Mouse (Mus musculus): ENCODE data around the gene Dnal1.

Gene Dnal1

DNA sequence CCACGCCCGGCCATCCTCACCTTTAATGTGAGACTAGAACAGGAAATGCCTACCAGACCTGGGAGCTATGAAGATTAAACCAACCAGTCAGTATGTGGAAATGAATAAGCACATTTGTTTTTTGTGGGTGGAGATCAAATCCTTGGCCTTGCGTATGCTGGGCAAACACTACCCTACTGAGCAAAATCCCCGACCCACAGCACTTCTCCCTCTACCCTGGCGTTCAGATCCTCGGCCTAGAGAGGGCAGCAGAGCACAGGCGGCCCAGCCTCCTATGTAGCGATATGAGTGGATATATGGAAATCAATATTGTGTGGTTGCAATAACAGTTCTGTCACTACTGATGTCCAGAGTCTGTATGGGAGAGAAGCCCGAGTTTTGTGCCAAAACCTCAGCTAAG lies 49.0 kb downstream of the Dnal1 start:
- no peak for DNase-seq (ENCODE audit: low spot score)

DNA sequence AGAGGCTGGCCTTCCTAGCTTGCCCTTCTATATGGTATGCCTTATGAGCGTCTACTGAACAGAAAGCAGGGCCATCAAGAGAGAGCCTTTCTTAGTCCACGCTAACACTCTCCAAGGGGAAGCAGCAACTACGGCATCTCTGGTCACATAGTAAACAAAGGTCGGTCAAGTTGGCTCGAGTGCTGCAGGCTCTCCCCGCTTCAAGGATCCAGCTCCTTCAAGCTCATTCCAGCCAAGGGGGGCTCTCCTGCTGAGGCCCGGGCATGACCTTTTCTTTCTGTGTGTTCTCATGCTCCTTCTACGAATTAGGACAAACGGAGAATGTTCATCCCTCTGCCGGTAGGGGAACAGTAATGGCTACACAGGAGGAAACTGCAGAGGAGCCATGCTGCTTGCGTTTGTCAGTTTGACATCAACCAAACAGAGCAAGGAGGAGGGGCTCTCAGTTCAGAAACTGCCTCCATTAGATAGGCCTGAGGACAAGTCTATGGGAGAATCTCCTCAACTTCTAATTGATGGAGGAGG lies 49.5 kb downstream of the Dnal1 start:
- no peak for DNase-seq (ENCODE audit: low spot score)

DNA sequence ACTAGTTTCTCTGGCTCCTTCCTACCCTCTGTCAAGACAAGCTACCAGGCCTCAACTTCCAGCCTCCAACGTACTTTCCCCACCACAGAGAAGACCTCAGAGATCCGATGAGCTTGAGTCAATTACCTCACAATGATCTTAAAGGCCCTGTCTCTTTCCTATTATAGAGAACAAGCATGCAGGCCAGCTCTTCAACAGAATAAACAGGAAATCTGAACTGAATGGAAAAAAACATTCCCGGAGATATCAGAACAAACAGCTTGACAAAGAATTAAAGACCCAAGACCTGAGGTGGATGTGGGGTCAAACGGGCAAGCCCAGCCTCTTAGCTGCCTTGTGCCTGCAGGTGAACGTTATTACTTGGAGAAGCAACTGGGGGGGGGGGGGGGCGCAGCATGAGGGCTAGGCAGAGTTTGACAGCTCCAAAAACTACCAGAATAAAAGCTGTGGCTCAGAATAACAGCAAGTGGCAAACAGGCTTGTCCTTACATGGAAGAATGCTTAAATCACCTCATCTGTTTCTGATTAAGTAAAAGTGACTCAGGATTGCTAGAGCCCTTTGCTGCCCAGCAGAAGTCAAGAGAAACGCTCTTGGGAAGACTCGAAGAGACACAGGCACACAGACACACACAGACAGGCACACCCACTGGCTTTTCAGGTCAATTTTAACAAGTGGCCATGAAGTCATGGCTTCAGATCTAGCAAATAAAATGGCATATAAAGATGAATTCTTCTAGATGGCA lies 51.6 kb downstream of the Dnal1 start:
- DNase-seq (ENCODE audit: low spot score) = peak; percentile 50

DNA sequence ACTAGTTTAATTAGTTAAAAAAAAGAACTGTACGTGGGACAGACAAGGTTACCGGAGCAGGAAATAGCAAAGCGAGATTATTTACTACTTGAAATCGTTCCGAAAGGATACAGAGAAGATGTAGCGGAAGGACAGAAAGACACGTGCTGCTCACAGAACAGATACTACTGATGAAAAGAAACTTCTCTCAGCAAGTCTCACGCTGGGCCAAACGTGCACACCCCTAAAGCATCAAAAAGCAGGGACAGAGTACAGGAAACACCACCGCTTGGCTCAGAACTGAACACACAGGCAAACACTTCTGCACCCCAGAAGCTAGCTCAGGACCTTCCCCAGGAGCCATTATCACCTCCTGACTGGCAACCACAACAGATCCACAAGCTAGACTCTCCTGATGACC lies 56.4 kb downstream of the Dnal1 start:
- no peak for DNase-seq (ENCODE audit: low spot score)

DNA sequence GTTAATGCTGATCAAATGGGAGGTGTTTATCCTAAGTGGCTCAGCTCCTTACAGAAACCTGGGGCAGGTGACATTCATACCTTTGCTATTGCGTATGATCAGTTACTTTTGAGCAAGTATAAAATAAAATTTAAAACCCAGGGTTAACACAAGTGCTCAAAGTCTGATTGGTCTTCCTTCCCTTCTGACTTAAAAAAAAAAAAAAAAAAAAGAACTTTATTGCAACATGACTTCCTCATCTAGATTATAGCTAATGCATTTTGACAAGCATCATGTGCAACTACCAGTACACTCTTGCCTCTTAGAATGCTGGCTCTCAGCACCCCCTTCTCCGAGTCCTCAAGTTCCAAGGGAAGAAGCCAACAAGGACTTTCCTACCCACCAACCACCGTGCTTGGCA lies 58.0 kb downstream of the Dnal1 start:
- no peak for DNase-seq (ENCODE audit: low spot score)

DNA sequence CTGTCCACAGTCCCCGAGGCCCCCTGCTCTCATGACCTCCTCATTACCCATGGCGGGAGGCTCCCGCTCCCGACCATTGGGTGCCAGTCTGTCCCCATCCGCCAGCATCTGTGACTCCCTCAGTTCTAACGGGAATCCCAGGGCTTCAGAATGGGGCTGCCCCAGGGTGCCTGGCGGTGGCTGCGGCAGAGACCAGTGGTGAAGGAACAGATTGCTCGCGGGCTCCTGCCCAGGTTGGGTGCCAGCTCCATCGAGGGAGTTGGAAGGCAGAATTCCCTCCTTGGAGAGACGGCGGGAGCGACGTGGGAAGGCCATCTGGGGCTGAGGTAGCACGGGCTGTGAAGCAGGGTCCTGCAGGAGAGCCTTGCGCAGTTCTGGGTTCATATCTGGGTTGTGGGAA lies 58.7 kb downstream of the Dnal1 start:
- no peak for DNase-seq (ENCODE audit: low spot score)

DNA sequence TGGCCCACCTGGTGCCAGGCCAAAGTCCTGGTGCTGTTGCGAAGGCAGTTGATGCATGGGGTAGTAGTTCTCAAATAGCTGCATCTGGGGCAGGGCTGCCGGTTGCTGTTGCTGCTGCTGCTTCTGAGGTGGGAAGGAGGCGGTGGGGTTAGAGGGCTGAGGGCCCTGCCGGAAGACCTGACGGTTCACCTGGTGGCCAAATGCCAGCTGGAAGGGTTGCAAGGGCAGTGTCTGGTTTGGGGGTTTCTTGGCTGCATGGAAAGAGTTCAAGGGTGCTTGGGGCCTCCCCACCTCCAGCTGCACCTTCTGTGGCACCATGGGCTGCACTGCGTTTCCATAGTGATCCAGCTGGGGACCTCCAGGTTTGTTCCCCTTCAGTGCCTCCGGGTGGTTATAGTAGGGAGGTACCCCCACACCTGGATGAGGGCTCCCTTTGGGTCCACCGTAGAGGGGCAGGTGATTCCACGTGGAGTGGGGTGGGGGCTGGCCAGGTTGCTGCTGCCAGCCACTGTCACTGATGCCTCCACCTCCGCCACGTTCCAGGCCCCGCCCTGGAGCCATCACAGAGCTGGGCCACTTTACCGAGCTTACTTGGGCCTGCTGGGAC lies 59.2 kb downstream of the Dnal1 start:
- no peak for DNase-seq (ENCODE audit: low spot score)

DNA sequence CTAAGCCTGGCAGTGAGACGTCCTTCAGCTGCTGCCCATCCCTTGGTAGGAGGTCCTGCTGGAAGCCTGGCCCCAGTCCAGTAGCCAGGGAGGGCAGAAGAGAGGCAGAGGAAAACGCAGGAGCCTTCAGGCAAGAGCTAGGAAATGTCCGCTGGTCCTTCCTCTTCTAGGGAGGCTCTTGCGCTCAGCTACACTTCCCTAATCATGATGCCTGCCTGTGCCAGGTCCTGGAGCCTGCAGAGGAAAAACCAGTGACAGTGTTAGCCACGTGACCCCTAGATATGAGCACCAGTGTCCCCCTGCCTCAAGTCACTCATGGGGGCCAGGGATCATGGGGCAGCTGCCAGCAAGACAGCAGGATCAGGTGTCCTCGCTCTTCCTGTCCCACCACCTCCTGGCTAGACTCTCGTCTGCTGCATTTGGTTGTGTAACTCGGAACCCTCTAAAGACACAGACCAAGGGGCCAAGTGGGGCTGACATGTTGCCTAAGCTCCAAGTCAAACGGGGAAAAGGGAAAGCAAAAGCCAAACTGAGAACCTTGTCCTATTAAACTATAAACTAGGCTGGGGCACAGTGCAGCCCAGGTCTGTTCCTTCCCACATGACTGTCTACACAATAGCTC lies 60.1 kb downstream of the Dnal1 start:
- DNase-seq (ENCODE audit: low spot score) = no peak

DNA sequence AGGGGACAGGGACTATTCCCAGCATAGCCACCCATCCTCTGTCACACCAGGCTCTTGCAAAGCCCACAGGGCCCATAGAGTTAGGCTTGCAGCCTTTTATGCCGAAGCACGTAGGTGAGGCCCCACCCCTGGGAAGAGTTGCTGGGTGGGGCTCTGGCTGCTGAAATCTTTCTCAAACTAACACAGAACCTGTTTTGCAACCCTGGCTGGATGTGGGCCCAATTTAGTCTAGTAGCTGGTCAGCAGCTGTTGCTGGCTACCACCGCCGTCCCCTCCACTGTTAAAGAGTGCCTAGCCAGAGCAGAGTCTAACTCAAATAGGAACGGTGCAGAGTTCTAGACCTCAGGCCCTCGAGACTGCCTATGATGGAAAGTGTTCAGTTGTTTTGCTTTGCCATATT lies 60.7 kb downstream of the Dnal1 start:
- DNase-seq (ENCODE audit: low spot score) = peak; percentile 20

DNA sequence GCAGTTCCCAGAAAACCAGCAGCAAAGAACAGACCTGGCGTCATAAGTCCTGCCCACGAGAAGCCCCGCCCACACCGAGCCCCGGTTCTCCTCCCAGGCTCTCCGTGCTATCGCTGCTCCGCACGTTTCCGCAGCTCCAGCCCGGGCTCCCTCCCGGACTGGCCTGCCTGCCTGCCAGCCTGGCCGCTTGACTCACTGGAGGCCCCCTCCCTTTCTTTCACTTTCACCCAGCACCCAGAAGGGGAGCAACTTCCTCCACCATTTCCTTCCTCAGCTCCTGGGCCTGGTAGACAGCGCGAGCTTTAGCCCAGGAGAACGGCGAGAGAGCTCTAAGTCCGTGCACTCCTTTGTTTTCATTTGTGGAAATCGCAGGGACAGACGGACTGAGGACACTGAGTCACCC lies 61.5 kb downstream of the Dnal1 start:
- peak; percentile 81 for DNase-seq (ENCODE audit: low spot score)

DNA sequence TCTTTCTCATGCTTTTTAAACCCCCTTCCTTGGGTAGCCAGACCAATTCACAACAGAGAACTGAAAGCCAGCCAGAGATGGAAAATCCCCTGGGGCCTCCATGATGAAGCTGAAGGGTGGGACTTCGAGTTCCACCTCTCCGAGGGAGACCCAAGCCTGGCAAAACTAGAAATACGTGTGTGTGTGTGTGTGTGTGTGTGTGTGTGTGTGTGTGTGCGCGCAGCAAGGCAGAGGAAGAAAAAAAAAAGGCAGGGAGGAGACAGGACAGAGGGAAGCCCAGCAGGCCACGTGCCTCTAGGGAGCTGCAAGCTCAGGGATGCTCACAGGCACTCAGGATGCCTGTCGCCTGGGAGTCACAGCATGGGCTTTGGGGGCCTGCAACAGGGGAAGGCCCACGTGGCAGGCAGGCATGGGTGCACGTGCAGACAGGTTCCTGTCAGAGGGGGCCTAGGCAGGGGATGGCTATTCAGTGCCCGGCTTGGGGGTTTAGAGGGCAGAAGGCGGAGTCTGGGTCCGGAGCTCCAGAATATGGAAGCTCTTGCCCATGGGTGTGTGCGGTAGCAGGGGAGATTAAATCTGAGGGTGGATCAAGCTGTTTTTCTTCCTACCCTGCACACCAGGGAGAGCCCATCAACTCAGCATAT lies 62.1 kb downstream of the Dnal1 start:
- DNase-seq (ENCODE audit: low spot score) = peak; percentile 62

DNA sequence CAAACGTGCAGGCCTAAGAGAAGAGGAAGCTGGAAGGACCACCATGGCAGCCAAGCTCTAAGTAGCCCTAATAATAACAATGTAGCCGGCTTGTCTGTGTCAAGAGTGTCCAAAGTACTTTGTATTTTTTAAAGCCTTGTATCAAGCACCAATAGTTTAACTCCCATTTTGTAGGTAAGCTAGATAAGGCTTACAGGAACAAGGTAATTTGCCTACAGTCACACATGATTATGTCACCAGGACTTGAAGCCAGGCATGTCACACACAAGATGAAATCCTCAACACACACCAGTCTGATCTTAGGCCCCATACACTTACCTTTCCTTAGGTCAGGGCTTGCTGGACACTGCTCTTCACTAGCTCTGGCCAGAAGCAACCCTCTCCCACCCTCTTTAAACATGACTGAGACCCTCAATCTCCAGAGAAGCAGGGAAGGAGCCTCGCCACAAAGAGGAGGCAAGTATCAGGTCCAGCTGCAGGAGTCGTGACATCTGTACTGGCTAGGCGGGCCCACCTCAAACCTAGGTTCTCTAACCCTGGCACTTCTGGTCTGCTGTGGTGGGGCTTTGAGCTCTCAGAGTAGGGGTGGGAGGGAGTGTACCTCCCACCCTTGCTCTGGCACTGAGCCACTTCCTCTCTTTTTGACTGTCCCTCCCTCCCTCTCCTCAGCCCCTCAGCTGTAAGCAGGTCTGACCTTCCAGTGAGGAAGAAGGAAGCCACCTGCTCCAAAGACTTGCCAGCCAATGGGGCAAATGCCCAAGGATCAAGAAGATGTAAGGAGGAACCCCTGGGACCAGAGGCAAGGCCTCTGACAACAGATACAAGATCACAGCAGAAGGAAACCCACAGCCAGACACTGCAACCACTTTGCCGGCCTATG lies 63.0 kb downstream of the Dnal1 start:
- DNase-seq (ENCODE audit: low spot score) = no peak

DNA sequence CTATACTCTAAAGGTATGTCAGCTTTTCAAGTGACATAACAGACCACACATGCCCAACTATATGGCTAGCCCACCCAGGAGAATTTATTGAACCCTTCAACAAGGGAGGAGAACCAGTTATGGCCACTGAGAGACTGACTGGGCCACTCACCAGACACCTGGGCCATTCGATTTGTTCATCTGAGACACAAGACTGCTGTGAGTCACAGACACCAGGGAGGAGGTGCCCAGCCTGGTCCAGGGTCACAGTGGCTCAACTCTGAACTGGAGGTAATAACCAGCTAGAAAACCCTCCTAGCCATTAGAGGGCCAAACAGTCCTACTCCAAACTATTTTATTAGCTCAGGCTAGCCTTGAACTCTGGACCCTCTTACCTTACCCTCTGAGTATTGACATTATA lies 63.9 kb downstream of the Dnal1 start:
- DNase-seq (ENCODE audit: low spot score) = no peak

DNA sequence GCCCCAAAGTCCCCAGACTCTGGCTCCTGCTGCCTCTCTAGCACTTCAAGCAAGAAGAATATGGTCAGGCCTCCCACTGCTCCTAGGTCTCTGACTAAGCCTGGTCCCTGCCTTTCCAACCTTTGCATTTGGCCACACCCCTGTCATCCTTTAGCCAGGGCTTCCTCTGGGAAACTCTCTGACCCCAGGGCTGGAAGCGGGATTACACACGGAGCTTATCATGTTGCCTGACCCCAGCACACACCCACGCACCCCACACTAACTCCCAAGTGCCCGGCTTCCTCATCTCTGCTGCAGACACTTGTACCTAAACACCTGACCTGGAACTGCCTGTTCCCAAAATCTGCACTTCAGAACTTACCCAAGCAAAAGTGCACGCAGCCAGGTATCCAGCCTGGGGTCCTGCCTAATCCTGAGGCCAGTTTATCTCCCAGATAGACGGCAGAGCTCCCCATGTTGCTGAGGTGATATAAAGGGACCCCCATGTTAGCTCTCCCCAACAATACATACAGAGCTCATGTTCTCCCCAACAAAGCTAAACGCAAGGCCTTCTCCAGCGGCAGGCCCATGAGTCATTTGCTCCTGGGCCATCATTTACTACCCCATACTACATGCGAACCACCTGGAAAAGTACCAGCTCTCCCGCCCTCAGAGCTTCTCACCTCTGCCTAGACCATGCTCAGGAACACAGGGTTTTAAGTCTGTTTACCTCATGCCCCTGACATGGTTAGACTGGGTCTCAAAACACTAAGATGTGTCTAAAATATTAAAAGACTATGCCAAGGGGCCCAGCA lies 64.7 kb downstream of the Dnal1 start:
- DNase-seq (ENCODE audit: low spot score) = no peak

DNA sequence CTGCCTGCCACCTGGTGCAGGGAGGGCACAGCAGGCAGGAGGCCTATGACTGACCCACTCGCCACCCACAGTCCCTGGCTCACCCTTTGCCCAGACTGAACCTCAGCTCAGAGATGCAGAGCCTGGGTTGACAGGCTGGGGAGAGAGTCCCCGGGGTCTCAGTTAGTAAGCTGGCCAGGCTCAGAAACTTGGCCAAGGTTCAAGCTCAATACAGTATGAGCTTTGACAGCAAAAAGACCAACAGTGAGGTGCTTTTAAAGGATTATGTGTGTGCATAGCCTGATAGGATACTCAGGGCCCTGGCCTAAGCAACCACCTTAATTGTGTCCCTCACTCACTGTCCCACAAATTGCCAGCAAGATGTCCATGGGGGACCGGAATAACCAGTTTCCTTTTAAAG lies 65.9 kb downstream of the Dnal1 start:
- DNase-seq (ENCODE audit: low spot score) = no peak

DNA sequence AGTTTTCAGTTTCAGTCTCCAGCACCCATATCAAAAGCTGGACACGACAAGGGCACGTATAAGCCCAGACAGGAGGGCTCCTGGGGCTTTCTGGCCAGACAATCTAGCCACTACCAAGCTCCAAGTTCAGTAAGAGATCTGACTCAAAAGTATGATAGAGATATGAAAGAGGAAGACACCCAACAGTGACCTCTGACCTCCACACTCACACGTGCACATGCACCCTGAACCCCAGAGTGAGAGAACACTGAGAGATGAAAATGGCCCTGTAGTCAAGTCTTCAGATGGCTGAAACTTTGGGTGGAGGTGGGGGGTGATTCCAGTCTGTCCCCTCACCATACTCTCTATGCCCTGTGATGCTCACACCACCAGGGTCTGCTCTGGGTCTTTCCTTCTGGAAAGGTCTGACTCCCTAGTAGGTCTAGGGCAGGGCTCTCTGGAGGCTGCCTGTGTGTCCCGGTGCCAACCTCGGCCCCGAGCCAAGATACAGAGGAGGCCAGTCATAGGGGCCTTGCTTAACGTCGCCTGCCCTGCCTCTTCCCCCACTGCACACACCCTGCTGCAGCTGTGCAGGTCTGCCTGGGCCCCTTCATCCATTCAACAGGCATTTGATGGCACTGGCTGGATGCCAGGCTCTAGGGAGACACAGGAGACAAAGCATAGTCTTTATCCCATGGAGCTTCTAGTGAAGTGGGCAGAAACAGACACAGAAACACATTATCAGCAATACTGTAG lies 66.7 kb downstream of the Dnal1 start:
- no peak for DNase-seq (ENCODE audit: low spot score)

DNA sequence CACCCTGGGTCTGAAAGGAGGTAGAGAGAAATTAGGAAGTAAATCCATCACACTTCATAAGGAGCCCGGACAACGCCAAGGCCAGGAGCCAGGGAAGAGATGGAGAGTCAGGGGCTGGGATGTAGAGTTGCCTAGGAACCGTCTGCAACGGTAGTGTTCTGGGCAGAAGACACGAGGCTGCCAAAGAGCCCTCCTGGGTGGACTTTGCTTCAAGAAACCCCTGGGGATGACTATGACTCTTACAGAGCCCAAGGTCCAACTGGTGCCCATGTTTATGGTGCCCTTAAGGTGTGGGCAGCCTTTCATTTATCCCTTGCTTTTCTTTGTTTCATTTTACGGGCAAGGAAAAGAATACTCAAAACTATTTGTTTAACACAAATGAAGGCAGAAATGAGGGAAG lies 67.8 kb downstream of the Dnal1 start:
- no peak for DNase-seq (ENCODE audit: low spot score)

DNA sequence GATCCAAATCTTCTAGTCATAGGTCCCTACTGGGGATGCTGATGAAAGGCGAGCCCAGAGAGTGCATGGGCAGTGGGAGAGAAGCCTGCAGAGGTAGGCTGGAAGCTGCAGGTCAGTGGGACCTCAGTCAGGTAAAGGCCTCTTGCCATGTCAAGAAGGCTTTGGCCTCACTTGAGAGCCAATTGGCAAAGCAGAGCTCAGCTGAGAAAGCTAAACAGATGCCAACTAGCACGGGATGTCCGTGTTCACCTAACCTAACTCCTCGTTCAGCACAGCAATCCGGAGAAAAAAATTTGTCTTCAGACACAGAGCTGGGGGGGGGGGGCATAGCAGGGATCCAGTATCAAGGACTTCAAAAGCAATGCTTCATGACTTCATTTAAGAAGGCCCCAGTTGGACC lies 70.8 kb downstream of the Dnal1 start:
- DNase-seq (ENCODE audit: low spot score) = no peak

DNA sequence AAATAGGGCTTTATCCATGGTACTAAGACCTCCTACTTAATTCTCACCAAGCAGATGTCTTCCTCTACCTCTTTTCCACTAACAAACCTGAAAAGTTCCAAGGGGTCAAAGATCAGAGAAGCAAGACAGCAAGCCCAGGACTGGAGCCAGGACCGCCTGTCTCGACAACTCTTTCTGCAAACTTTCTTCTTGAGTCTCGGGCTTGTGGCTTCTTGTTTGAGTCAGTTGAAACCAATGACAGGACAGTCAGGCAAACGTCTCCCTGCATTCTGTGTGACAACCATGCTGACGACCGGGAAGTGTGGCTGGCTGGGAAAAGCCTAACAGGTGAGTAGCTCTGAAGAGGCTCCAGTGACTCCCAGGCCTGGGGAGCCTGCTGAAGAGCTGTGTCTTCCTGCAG lies 71.4 kb downstream of the Dnal1 start:
- DNase-seq (ENCODE audit: low spot score) = no peak

DNA sequence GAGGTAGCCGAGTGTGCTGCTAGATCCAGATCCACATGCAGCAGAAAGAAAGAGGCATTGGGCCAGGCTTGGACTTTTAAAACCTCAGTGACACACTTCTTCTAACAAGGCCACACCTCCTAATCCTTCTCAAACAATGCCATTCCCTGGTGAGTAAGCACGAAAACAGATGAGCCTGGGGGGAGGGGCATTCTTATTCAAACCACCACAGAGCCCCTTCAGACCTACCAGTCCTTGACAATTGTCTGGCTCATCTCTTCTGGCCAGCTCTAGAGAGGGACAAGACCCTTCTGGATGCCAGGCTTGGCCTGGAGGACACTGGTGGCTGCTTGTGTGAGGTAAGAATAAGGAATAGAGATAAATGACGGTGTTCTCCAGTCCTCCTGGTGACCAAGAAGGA lies 72.4 kb downstream of the Dnal1 start:
- no peak for DNase-seq (ENCODE audit: low spot score)
